In genomic region chr13:42301161-42301721, GRCm38 (mm10) we compare ENCODE assay signal across 8 mouse cellular contexts. TPM values are rescaled to one million over a fixed set of nuclear protein-coding genes. Genes with fewer than 3 reads are reported as not detected.
DNase-seq lines count a peak whose midpoint lies in the region; ATAC-seq and TF ChIP-seq lines count a peak whose summit lies in the region.

Gene Edn1 (plus strand): TSS chr13:42301476.

- peaks cover 13% of the 10 kb centered on the region for H3K79me2 ChIP-seq in C2C12 (ENCODE audit: control insufficient read depth, insufficient read depth)

- WGBS in embryonic facial prominence, embryonic 10.5 days, result under 1% methylated on average over 26 of the region's 26 CpGs
- WGBS in heart, embryonic 10.5 days, result under 1% methylated on average over 26 of the region's 26 CpGs
- under 1% methylated on average over 26 of the region's 26 CpGs for WGBS in kidney, adult 2 months
- under 1% methylated on average over 26 of the region's 26 CpGs for WGBS in liver, postnatal 0 days (ENCODE audit: insufficient replicate concordance)

- H3K27ac ChIP-seq in embryonic facial prominence, embryonic 10.5 days (replicated peaks), result no peak within 1 kb of the TSS
- peak within 1 kb of the TSS; percentile 84 for H3K27ac ChIP-seq in heart, embryonic 10.5 days
- no peak within 1 kb of the TSS for H3K27ac ChIP-seq in kidney, adult 2 months (ENCODE audit: insufficient read depth, low read depth, low read length)
- H3K27ac ChIP-seq in liver, postnatal 0 days (ENCODE audit: low read depth), result no peak within 1 kb of the TSS

- ATAC-seq in liver, postnatal 0 days, result peak; percentile 25; the same call in 1 of the 2 replicates

- H3K36me3 ChIP-seq in C2C12 (ENCODE audit: control insufficient read depth, insufficient read depth), result peaks cover 5% of the 10 kb centered on the region
- no peaks in the 10 kb centered on the region for H3K36me3 ChIP-seq in embryonic facial prominence, embryonic 10.5 days (replicated peaks)
- H3K36me3 ChIP-seq in heart, embryonic 10.5 days, result peaks cover 15% of the 10 kb centered on the region; the same call in 1 of the 2 replicates
- no peaks in the 10 kb centered on the region for H3K36me3 ChIP-seq in kidney, adult 2 months (ENCODE audit: control insufficient read depth, insufficient read depth, low read length)
- no peaks in the 10 kb centered on the region for H3K36me3 ChIP-seq in liver, postnatal 0 days (replicated peaks; ENCODE audit: insufficient read depth, low read length)

- H3K4me1 ChIP-seq in embryonic facial prominence, embryonic 10.5 days, result peaks cover 37% of the 10 kb centered on the region
- H3K4me1 ChIP-seq in heart, embryonic 10.5 days, result peaks cover 38% of the 10 kb centered on the region
- peaks cover 9% of the 10 kb centered on the region for H3K4me1 ChIP-seq in kidney, adult 2 months (ENCODE audit: control insufficient read depth, insufficient read depth, low read length)
- peaks cover 10% of the 10 kb centered on the region for H3K4me1 ChIP-seq in liver, postnatal 0 days (ENCODE audit: insufficient read depth)

- H3K27me3 ChIP-seq in C2C12 (ENCODE audit: control insufficient read depth, insufficient read depth, insufficient read length), result no peaks in the 10 kb centered on the region
- peaks cover 69% of the 10 kb centered on the region for H3K27me3 ChIP-seq in embryonic facial prominence, embryonic 10.5 days (replicated peaks; ENCODE audit: low read depth, poor library complexity, severe bottlenecking)
- peaks cover 27% of the 10 kb centered on the region for H3K27me3 ChIP-seq in heart, embryonic 10.5 days (ENCODE audit: insufficient read depth, poor library complexity, severe bottlenecking)
- no peaks in the 10 kb centered on the region; the same call in 1 of the 2 replicates for H3K27me3 ChIP-seq in kidney, adult 2 months (replicated peaks; ENCODE audit: control insufficient read depth, insufficient read depth, low read length)
- H3K27me3 ChIP-seq in liver, postnatal 0 days (ENCODE audit: insufficient read depth, low read length), result peaks cover 25% of the 10 kb centered on the region

- no peaks in the 10 kb centered on the region for H3K9me3 ChIP-seq in embryonic facial prominence, embryonic 10.5 days
- H3K9me3 ChIP-seq in heart, embryonic 10.5 days, result no peaks in the 10 kb centered on the region
- H3K9me3 ChIP-seq in liver, postnatal 0 days (ENCODE audit: low read length), result no peaks in the 10 kb centered on the region

- H3ac ChIP-seq in C2C12 (ENCODE audit: control insufficient read depth, insufficient read length, low read depth), result peak within 1 kb of the TSS; percentile 75

- DNase-seq in NIH3T3 (ENCODE audit: low read depth) (peak; percentile 47), MN1 (ENCODE audit: low spot score) (no peak)
- peak; percentile 64 for DNase-seq in embryonic facial prominence, embryonic 10.5 days (ENCODE audit: low spot score)
- peak; percentile 89 for DNase-seq in heart, embryonic 10.5 days (ENCODE audit: low spot score)
- peak; percentile 68 for DNase-seq in kidney, adult 2 months
- peak; percentile 49 for DNase-seq in liver, postnatal 0 days
- peak; percentile 18 to 45 for DNase-seq in natural killer cell, adult 2 months (ENCODE audit: low spot score in 2 of 2)

- peak within 1 kb of the TSS; percentile 33 for H3K4me3 ChIP-seq in C2C12 (ENCODE audit: insufficient read depth, poor library complexity, severe bottlenecking)
- H3K4me3 ChIP-seq in embryonic facial prominence, embryonic 10.5 days, result peak within 1 kb of the TSS; percentile 54
- H3K4me3 ChIP-seq in heart, embryonic 10.5 days, result peak within 1 kb of the TSS; percentile 59
- H3K4me3 ChIP-seq in kidney, adult 2 months (ENCODE audit: insufficient read depth, low read depth, low read length), result peak within 1 kb of the TSS; percentile 49
- peak within 1 kb of the TSS; percentile 33 for H3K4me3 ChIP-seq in liver, postnatal 0 days (ENCODE audit: low read depth, low read length)

- TF ChIP-seq CTCF in C2C12 (IDR thresholded peaks at IDR 0.05; ENCODE audit: control insufficient read depth, insufficient read depth, insufficient read length), result no peak
- TF ChIP-seq CTCF in kidney, adult 2 months (conservative IDR thresholded peaks at IDR 0.05; ENCODE audit: insufficient read depth, insufficient read length, low read depth, low read length), result no peak
- no peak for TF ChIP-seq CTCF in liver, postnatal 0 days (IDR thresholded peaks at IDR 0.05; ENCODE audit: low read depth)

- 0 out of 2 replicates have a peak, but pooled peaks have one; percentile 21 for TF ChIP-seq EP300 in liver, postnatal 0 days (IDR thresholded peaks at IDR 0.05; ENCODE audit: low read depth)

- peak within 1 kb of the TSS; percentile 8; the same call in 1 of the 2 replicates for H3K9ac ChIP-seq in liver, postnatal 0 days (replicated peaks)

- peak within 1 kb of the TSS; percentile 73 for H3K4me2 ChIP-seq in liver, postnatal 0 days (ENCODE audit: low read depth, low read length)

- no peak for TF ChIP-seq POLR2A in kidney, adult 2 months (IDR thresholded peaks at IDR 0.05; ENCODE audit: low read depth, low read length)

- peaks cover 4% of the 10 kb centered on the region for H3K79me3 ChIP-seq in C2C12 (ENCODE audit: low read depth)

TF ChIP-seq in C2C12, 6 proteins besides CTCF, POLR2A, EP300 and RAD21:
- TF ChIP-seq FOSL1 (IDR thresholded peaks at IDR 0.05; ENCODE audit: insufficient read depth, low read length, poor library complexity, severe bottlenecking) (no peak), MAX (IDR thresholded peaks at IDR 0.05) (peak; percentile 50)

RNA-seq across cellular contexts. Expression of gene Edn1, which starts in this region (rescaled TPM):
- 0.90 TPM for polyA plus RNA-seq in C2C12 (2012; fragmentation: generic; extraction: Trizol)
- 1.7 and 1.9 TPM in 2 replicates for polyA plus RNA-seq in embryonic facial prominence, embryonic 10.5 days (2016; fragmentation: Nextera tagmentation; extraction: Ambion mirVana)
- polyA plus RNA-seq in heart, embryonic 10.5 days (2016; fragmentation: Nextera tagmentation; extraction: Ambion mirVana), result 6.1 and 7.6 TPM in 2 replicates
- polyA plus RNA-seq in kidney, adult 2 months (2012; rRNA removed), result 1.5 and 1.9 TPM in 2 replicates
- 0.50 and 0.66 TPM in 2 replicates for polyA plus RNA-seq in liver, postnatal 0 days (2015; fragmentation: Nextera tagmentation; extraction: Ambion mirVana)

Comparison
In these comparisons a context has a peak if more than half of its experiments do, and no peak if none do; other contexts are left out.
1. Peak in DNase-seq, ATAC-seq, H3K4me3 ChIP-seq, H3K9ac ChIP-seq and H3K4me2 ChIP-seq in liver, postnatal 0 days; RNA of the gene not detected or under 1 TPM.